Mouse (Mus musculus) hindbrain, embryonic 13.5 days (tissue): ENCODE measurements at regions not wholly inside any gene's neighbourhood (a gene's known extent, or its start where the extent isn't known, plus 50 kb on each side); places are given as distances from the start of the nearest gene placed in this dataset.
"Not testable (repeated sequence)": the region's sequence is repeated elsewhere in the genome, so short reads cannot be mapped to it uniquely, and the experiment has no call there.

Experiments
- ATAC-seq: fragments of 200-750 bp; cut with Nextera tagmentation; 2 replicates; pipeline ENCODE4 v1.8.0; 2017; ENCODE audit warnings: moderate TSS enrichment; ENCODE audit not compliant: low FRiP score
- H3K27ac ChIP-seq: fragments of 300-500 bp; sonication (generic); 2 replicates; pipeline ENCODE4 v1.5.1; 2015; ENCODE audit warnings: inconsistent platforms, mild to moderate bottlenecking, moderate library complexity
- H3K27me3 ChIP-seq: fragments of 300-500 bp; sonication (generic); 2 replicates; pipeline ENCODE4 v1.6.1; 2015; ENCODE audit warnings: mild to moderate bottlenecking, inconsistent platforms
- H3K36me3 ChIP-seq: fragments of 300-500 bp; sonication (generic); 2 replicates; pipeline ENCODE4 v1.6.1; 2015; ENCODE audit warnings: mild to moderate bottlenecking, inconsistent platforms
- H3K4me1 ChIP-seq: fragments of 300-500 bp; sonication (generic); replicated peaks from 2 replicates; pipeline ENCODE4 v1.6.1; 2015; ENCODE audit warnings: inconsistent platforms
- H3K4me2 ChIP-seq: fragments of 300-500 bp; sonication (generic); 2 replicates; pipeline ENCODE4 v1.6.1; 2015; ENCODE audit warnings: inconsistent platforms, mild to moderate bottlenecking, moderate library complexity
- H3K4me3 ChIP-seq: fragments of 300-500 bp; sonication (generic); 2 replicates; pipeline ENCODE4 v1.5.1; 2015; ENCODE audit warnings: mild to moderate bottlenecking, inconsistent platforms
- H3K9ac ChIP-seq: fragments of 300-500 bp; sonication (generic); 2 replicates; pipeline ENCODE4 v1.6.1; 2015; ENCODE audit warnings: mild to moderate bottlenecking, inconsistent platforms
- H3K9me3 ChIP-seq: fragments of 300-500 bp; sonication (generic); 2 replicates; pipeline ENCODE4 v1.6.1; 2016; ENCODE audit warnings: inconsistent platforms
- WGBS: fragments of 180-500 bp; shearing (Covaris S2); methylation state at CpG from one replicate; pipeline ENCODE4 v1.1.7; 2015; 5-methylcytosine and 5-hydroxymethylcytosine counted together

- 58% methylated on average over 3 of the region's 3 CpGs for WGBS
Measured at GRCm38 (mm10) chr8:26608588-26608987, 368.5 kb upstream of the Zfp703 start.

GRCm38 (mm10) chr8:26612153-26612552, 365.0 kb upstream of the Zfp703 start:
- no peak overlapping the region for H3K9ac ChIP-seq
- H3K4me1 ChIP-seq, result no peaks in the 10 kb centered on the region
- H3K27ac ChIP-seq, result no peak overlapping the region
- H3K4me2 ChIP-seq, result no peak overlapping the region
- H3K9me3 ChIP-seq, result peaks cover 6% of the 10 kb centered on the region; the same call in 1 of the 2 replicates
- H3K27me3 ChIP-seq, result no peaks in the 10 kb centered on the region
- H3K4me3 ChIP-seq, result no peak overlapping the region
- H3K36me3 ChIP-seq, result no peaks in the 10 kb centered on the region
- ATAC-seq, result no peak

More at GRCm38 (mm10) chr8:26608588-26608987, 368.5 kb upstream of the Zfp703 start:
- H3K4me1 ChIP-seq, result no peaks in the 10 kb centered on the region
- no peak overlapping the region for H3K9ac ChIP-seq
- H3K4me3 ChIP-seq, result no peak overlapping the region
- no peak overlapping the region for H3K27ac ChIP-seq
- H3K36me3 ChIP-seq, result no peaks in the 10 kb centered on the region
- H3K9me3 ChIP-seq, result peaks cover 9% of the 10 kb centered on the region
- no peaks in the 10 kb centered on the region for H3K27me3 ChIP-seq
- no peak overlapping the region for H3K4me2 ChIP-seq
- no peak for ATAC-seq

GRCm38 (mm10) chr8:26622311-26623052, 354.6 kb upstream of the Zfp703 start:
- H3K27ac ChIP-seq, result peak overlapping the region; percentile 80
- H3K9ac ChIP-seq, result peak overlapping the region; percentile 20; the same call in 1 of the 2 replicates

GRCm38 (mm10) chr8:26626186-26626585, 350.9 kb upstream of the Zfp703 start:
- H3K9me3 ChIP-seq, result no peaks in the 10 kb centered on the region
- H3K4me3 ChIP-seq, result no peak overlapping the region
- peak overlapping the region; percentile 79 for H3K27ac ChIP-seq
- peak overlapping the region; percentile 26 for H3K4me2 ChIP-seq
- no peaks in the 10 kb centered on the region for H3K36me3 ChIP-seq
- H3K4me1 ChIP-seq, result peaks cover 47% of the 10 kb centered on the region
- no peak for ATAC-seq
- 0 out of 2 replicates have a peak, but pooled peaks cover 5% of the 10 kb centered on the region for H3K27me3 ChIP-seq
- H3K9ac ChIP-seq, result 0 out of 2 replicates have a peak overlapping the region, but pooled peaks have one; percentile 16
- WGBS, result 53% methylated on average over 14 of the region's 14 CpGs

More at GRCm38 (mm10) chr8:26622311-26623052, 354.6 kb upstream of the Zfp703 start:
- Histone ChIP-seq H3K27me3 (no peaks in the 10 kb centered on the region), H3K36me3 (no peaks in the 10 kb centered on the region), H3K9me3 (no peaks in the 10 kb centered on the region), H3K4me1 (peaks cover 43% of the 10 kb centered on the region), H3K4me3 (0 out of 2 replicates have a peak overlapping the region, but pooled peaks have one; percentile 4), H3K4me2 (peak overlapping the region; percentile 45)
- WGBS, result 6% methylated on average over 12 of the region's 12 CpGs
- ATAC-seq, result peak; percentile 84

GRCm38 (mm10) chr8:26626651-26627077, 350.5 kb upstream of the Zfp703 start:
- H3K36me3 ChIP-seq, result no peaks in the 10 kb centered on the region
- 0 out of 2 replicates have a peak overlapping the region, but pooled peaks have one; percentile 16 for H3K9ac ChIP-seq
- H3K4me3 ChIP-seq, result no peak overlapping the region
- 0 out of 2 replicates have a peak, but pooled peaks cover 5% of the 10 kb centered on the region for H3K27me3 ChIP-seq
- peak overlapping the region; percentile 26 for H3K4me2 ChIP-seq
- H3K27ac ChIP-seq, result peak overlapping the region; percentile 79
- H3K4me1 ChIP-seq, result peaks cover 44% of the 10 kb centered on the region
- no peak for ATAC-seq
- WGBS, result 50% methylated on average over 17 of the region's 17 CpGs
- H3K9me3 ChIP-seq, result no peaks in the 10 kb centered on the region

- Histone ChIP-seq H3K36me3 (no peaks in the 10 kb centered on the region), H3K9me3 (no peaks in the 10 kb centered on the region), H3K27me3 (0 out of 2 replicates have a peak, but pooled peaks cover 8% of the 10 kb centered on the region), H3K9ac (no peak overlapping the region), H3K4me3 (no peak overlapping the region), H3K27ac (peak overlapping the region; percentile 79), H3K4me1 (peaks cover 37% of the 10 kb centered on the region), H3K4me2 (no peak overlapping the region)
- WGBS, result 36% methylated on average over 17 of the region's 18 CpGs
- peak; percentile 22; the same call in 1 of the 2 replicates for ATAC-seq
Measured at GRCm38 (mm10) chr8:26627191-26627891, 349.8 kb upstream of the Zfp703 start.

- no peak for ATAC-seq
- H3K4me1 ChIP-seq, result peaks cover 24% of the 10 kb centered on the region
- H3K9ac ChIP-seq, result no peak overlapping the region
- no peaks in the 10 kb centered on the region for H3K36me3 ChIP-seq
- H3K4me2 ChIP-seq, result no peak overlapping the region
- H3K4me3 ChIP-seq, result no peak overlapping the region
- no peak overlapping the region for H3K27ac ChIP-seq
- no peaks in the 10 kb centered on the region for H3K9me3 ChIP-seq
- peaks cover 10% of the 10 kb centered on the region; the same call in 1 of the 2 replicates for H3K27me3 ChIP-seq
- 88% methylated on average over 2 of the region's 2 CpGs for WGBS
Measured at GRCm38 (mm10) chr8:26630544-26630943, 346.6 kb upstream of the Zfp703 start.

- Histone ChIP-seq H3K36me3 (no peaks in the 10 kb centered on the region), H3K27ac (no peak overlapping the region), H3K4me1 (no peaks in the 10 kb centered on the region), H3K4me2 (no peak overlapping the region), H3K27me3 (peaks cover 10% of the 10 kb centered on the region; the same call in 1 of the 2 replicates), H3K9ac (no peak overlapping the region), H3K4me3 (no peak overlapping the region), H3K9me3 (no peaks in the 10 kb centered on the region)
- ATAC-seq, result no peak
- WGBS, result 77% methylated on average over 1 of the region's 1 CpGs
Measured at GRCm38 (mm10) chr8:26635701-26636100, 341.4 kb upstream of the Zfp703 start.

- H3K9ac ChIP-seq, H3K36me3 ChIP-seq, H3K4me1 ChIP-seq, H3K27ac ChIP-seq, H3K27me3 ChIP-seq, H3K4me3 ChIP-seq, H3K4me2 ChIP-seq, H3K9me3 ChIP-seq, ATAC-seq: not testable (repeated sequence)
- WGBS, result 81% methylated on average over 7 of the region's 7 CpGs
Measured at GRCm38 (mm10) chr8:26645375-26645774, 331.8 kb upstream of the Zfp703 start.

GRCm38 (mm10) chr8:26650287-26650686, 326.8 kb upstream of the Zfp703 start:
- no peak overlapping the region for H3K4me3 ChIP-seq
- H3K9me3 ChIP-seq, result no peaks in the 10 kb centered on the region
- no peak overlapping the region for H3K4me2 ChIP-seq
- no peak overlapping the region for H3K27ac ChIP-seq
- 0 out of 2 replicates have a peak, but pooled peaks cover 4% of the 10 kb centered on the region for H3K27me3 ChIP-seq
- ATAC-seq, result no peak
- no peak overlapping the region for H3K9ac ChIP-seq
- H3K36me3 ChIP-seq, result no peaks in the 10 kb centered on the region
- no peaks in the 10 kb centered on the region for H3K4me1 ChIP-seq
- WGBS, result 47% methylated on average over 1 of the region's 1 CpGs

- Histone ChIP-seq H3K27ac (no peak overlapping the region), H3K4me3 (no peak overlapping the region), H3K27me3 (peaks cover 8% of the 10 kb centered on the region; the same call in 1 of the 2 replicates), H3K9ac (no peak overlapping the region), H3K9me3 (no peaks in the 10 kb centered on the region), H3K36me3 (no peaks in the 10 kb centered on the region), H3K4me2 (no peak overlapping the region), H3K4me1 (peaks cover 11% of the 10 kb centered on the region; the same call in 1 of the 2 replicates)
- 55% methylated on average over 8 of the region's 8 CpGs for WGBS
- ATAC-seq, result no peak
Measured at GRCm38 (mm10) chr8:26655897-26656296, 321.2 kb upstream of the Zfp703 start.

- no peaks in the 10 kb centered on the region for H3K36me3 ChIP-seq
- H3K27me3 ChIP-seq, result peaks cover 8% of the 10 kb centered on the region; the same call in 1 of the 2 replicates
- ATAC-seq, result no peak
- peaks cover 11% of the 10 kb centered on the region; the same call in 1 of the 2 replicates for H3K4me1 ChIP-seq
- H3K9me3 ChIP-seq, result no peaks in the 10 kb centered on the region
- no peak overlapping the region for H3K4me3 ChIP-seq
- H3K9ac ChIP-seq, result no peak overlapping the region
- WGBS, result 73% methylated on average over 13 of the region's 13 CpGs
- H3K27ac ChIP-seq, result no peak overlapping the region
- H3K4me2 ChIP-seq, result no peak overlapping the region
Measured at GRCm38 (mm10) chr8:26656310-26657075, 320.6 kb upstream of the Zfp703 start.
